Mouse (Mus musculus) cerebellum, adult 2 months (tissue): Measurements from ENCODE around the gene Psrc1.

Experiments
- CTCF ChIP-seq: fragments of 200-500 bp; IDR thresholded peaks from 2 replicates; pipeline ENCODE4 v1.5.1; 2011; ENCODE audit warnings: low read depth, mild to moderate bottlenecking, control low read depth, low read length, moderate library complexity, borderline replicate concordance; ENCODE audit not compliant: insufficient read depth
- POLR2A ChIP-seq: fragments of 200-500 bp; IDR thresholded peaks from 2 replicates; pipeline ENCODE4 v1.6.1; 2011; ENCODE audit warnings: low read length, control low read depth, borderline replicate concordance; ENCODE audit not compliant: insufficient read depth

GRCm38 (mm10) chr3:108378875-108379663, 4.6 kb upstream of the Psrc1 start:
- TF ChIP-seq CTCF = no peak
- no peak for TF ChIP-seq POLR2A
